Mouse (Mus musculus): ENCODE results near the gene Lrwd1. TPM values are rescaled to one million over a fixed set of nuclear protein-coding genes. Genes with fewer than 3 reads are reported as not detected.

Gene Lrwd1
- polyA plus RNA-seq, 1 experiment from 2014 or later = 18.1 TPM

Small RNA genes within 50 kb of the gene (microRNA-seq; reads per million reads assigned to microRNA genes)
- gene Mir7035 = not detected

Other genes starting within 250 kb of the Lrwd1 start
- gene Hspb1, start 248.2 kb downstream of the Lrwd1 start, polyA plus RNA-seq (2015; fragmentation: Nextera tagmentation; extraction: Ambion mirVana) = 863 and 944 TPM in 2 replicates
- gene Ywhag, start 201.5 kb downstream of the Lrwd1 start, polyA plus RNA-seq (2015; fragmentation: Nextera tagmentation; extraction: Ambion mirVana) = 157 and 163 TPM in 2 replicates
- 1.0 and 1.1 TPM in 2 replicates for gene Ssc4d, start 161.5 kb downstream of the Lrwd1 start, polyA plus RNA-seq (2015; fragmentation: Nextera tagmentation; extraction: Ambion mirVana)
- 0.11 TPM in 1 of 2 replicates, not detected in the other for gene Zp3, start 156.0 kb downstream of the Lrwd1 start, polyA plus RNA-seq (2015; fragmentation: Nextera tagmentation; extraction: Ambion mirVana)
- gene Dtx2, start 141.3 kb downstream of the Lrwd1 start, polyA plus RNA-seq (2015; fragmentation: Nextera tagmentation; extraction: Ambion mirVana) = 23.0 and 23.9 TPM in 2 replicates
- gene Upk3b, start 97.6 kb downstream of the Lrwd1 start, polyA plus RNA-seq (2015; fragmentation: Nextera tagmentation; extraction: Ambion mirVana) = 41.2 and 54.6 TPM in 2 replicates
- gene Upk3bl, start 81.6 kb downstream of the Lrwd1 start, polyA plus RNA-seq (2015; fragmentation: Nextera tagmentation; extraction: Ambion mirVana) = 0.13 and 0.43 TPM in 2 replicates
- gene Rasa4, start 52.2 kb downstream of the Lrwd1 start, polyA plus RNA-seq (2015; fragmentation: Nextera tagmentation; extraction: Ambion mirVana) = 1.6 TPM in 2 replicates
- 139 and 175 TPM in 2 replicates for gene Polr2j, start 19.4 kb downstream of the Lrwd1 start, polyA plus RNA-seq (2015; fragmentation: Nextera tagmentation; extraction: Ambion mirVana)
- 13.1 and 13.9 TPM in 2 replicates for gene Alkbh4, start 72 bp upstream of the Lrwd1 start, polyA plus RNA-seq (2015; fragmentation: Nextera tagmentation; extraction: Ambion mirVana)
- 2.0 and 2.7 TPM in 2 replicates for gene Orai2, start 34.6 kb upstream of the Lrwd1 start, polyA plus RNA-seq (2015; fragmentation: Nextera tagmentation; extraction: Ambion mirVana)
- 35.1 and 43.4 TPM in 2 replicates for gene Prkrip1, start 62.9 kb upstream of the Lrwd1 start, polyA plus RNA-seq (2015; fragmentation: Nextera tagmentation; extraction: Ambion mirVana)
- gene Sh2b2, start 110.5 kb upstream of the Lrwd1 start, polyA plus RNA-seq (2015; fragmentation: Nextera tagmentation; extraction: Ambion mirVana) = 1.5 and 1.7 TPM in 2 replicates

All from heart, embryonic 13.5 days (tissue).